Mouse (Mus musculus) ES-CJ7 (cell line): Measurements from ENCODE around the gene 1700066M21Rik.

Experiments
- DNase-seq: peaks from one replicate; pipeline ENCODE4 v3.0.0; 2011; ENCODE audit warnings: low read depth, low spot score

Gene 1700066M21Rik

GRCm38 (mm10) chr1:57392417-57392816 is 15.0 kb downstream of the 1700066M21Rik start:
- no peak for DNase-seq

- peak; percentile 68 for DNase-seq
Observed at GRCm38 (mm10) chr1:57394051-57394450, 16.6 kb downstream of the 1700066M21Rik start.

- no peak for DNase-seq
Observed at GRCm38 (mm10) chr1:57400321-57400720, 22.9 kb downstream of the 1700066M21Rik start.

- DNase-seq = no peak
Observed at GRCm38 (mm10) chr1:57400877-57401276, 23.5 kb downstream of the 1700066M21Rik start.

- no peak for DNase-seq
Observed at GRCm38 (mm10) chr1:57402116-57402515, 24.7 kb downstream of the 1700066M21Rik start.

- DNase-seq = peak; percentile 93
Observed at GRCm38 (mm10) chr1:57406187-57407151, 29.0 kb downstream of the 1700066M21Rik start, which contains the start of the genes Maip1 and Tyw5. Maip1 (plus strand) TSS chr1:57406328. Tyw5 (minus strand) TSS chr1:57407101.

GRCm38 (mm10) chr1:57408994-57409393 is 31.6 kb downstream of the 1700066M21Rik start:
- DNase-seq = no peak

GRCm38 (mm10) chr1:57413397-57413796 is 36.0 kb downstream of the 1700066M21Rik start:
- DNase-seq = no peak

GRCm38 (mm10) chr1:57423696-57424095 is 46.3 kb downstream of the 1700066M21Rik start:
- peak; percentile 67 for DNase-seq

- peak; percentile 76 for DNase-seq
Observed at GRCm38 (mm10) chr1:57428368-57429308, 51.2 kb downstream of the 1700066M21Rik start.

GRCm38 (mm10) chr1:57429786-57430483 is 52.5 kb downstream of the 1700066M21Rik start:
- DNase-seq = no peak

GRCm38 (mm10) chr1:57433141-57433540 is 55.7 kb downstream of the 1700066M21Rik start:
- no peak for DNase-seq
